Mouse (Mus musculus): ENCODE measurements around the gene Arsa.

The Arsa gene

DNA sequence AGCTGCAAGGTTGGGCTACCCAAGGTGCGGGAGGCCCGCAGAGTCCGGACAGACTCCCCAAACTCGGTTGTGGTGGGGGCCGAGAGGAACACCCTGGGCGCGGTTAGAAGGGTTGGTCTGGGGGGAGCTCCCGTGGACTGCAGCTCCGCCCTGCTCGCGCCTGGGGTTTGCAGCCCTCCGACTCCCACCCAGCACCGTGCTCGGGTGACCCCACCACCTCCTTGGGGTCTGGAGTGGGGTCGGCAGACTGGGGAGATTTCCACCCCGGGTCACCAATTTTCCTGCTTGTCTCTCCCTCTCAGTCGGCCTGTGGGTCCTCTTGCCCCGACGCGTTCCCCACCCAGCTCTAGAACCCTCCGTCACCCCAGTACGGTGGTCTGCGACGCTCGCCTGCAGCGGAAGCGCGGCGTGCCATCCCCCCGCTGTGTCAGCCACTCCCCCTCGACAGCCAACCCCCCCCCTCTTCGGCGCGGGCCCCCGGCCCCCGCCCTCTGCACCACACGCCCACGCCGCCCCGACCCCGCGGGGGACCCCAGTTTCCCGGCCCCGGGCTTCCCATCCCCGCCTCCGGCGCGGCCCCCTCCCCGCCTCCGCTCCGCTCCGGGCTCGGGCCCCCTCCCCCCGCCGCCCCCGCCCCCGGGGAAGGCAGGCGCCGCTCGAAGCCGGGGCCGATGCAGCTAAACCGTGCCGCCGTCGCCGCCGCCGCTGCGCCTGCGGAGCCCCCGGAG is 21.9 kb upstream of the Arsa start, which contains the start of gene Shank3:
TSS of gene Shank3 (plus strand) at position 663 of the 728 bp plus-strand sequence.
- peak within 1 kb of the TSS; percentile 91 for H3K4me3 ChIP-seq (replicated peaks; ENCODE audit: low read length)
- peaks cover 55% of the 10 kb centered on the region for H3K27me3 ChIP-seq (ENCODE audit: insufficient read depth, low read length)
- H3K36me3 ChIP-seq (ENCODE audit: insufficient read depth, low read length) = peaks cover 12% of the 10 kb centered on the region
- peaks cover 56% of the 10 kb centered on the region for H3K4me1 ChIP-seq (replicated peaks; ENCODE audit: low read depth, low read length)
- H3K9me3 ChIP-seq (ENCODE audit: low read length) = no peaks in the 10 kb centered on the region
- TF ChIP-seq CTCF (conservative IDR thresholded peaks at IDR 0.05; ENCODE audit: low read length) (no peak), POU5F1 (IDR thresholded peaks at IDR 0.05; ENCODE audit: borderline replicate concordance, low read length) (no peak), NANOG (IDR thresholded peaks at IDR 0.05; ENCODE audit: borderline replicate concordance, low read length) (no peak)

DNA sequence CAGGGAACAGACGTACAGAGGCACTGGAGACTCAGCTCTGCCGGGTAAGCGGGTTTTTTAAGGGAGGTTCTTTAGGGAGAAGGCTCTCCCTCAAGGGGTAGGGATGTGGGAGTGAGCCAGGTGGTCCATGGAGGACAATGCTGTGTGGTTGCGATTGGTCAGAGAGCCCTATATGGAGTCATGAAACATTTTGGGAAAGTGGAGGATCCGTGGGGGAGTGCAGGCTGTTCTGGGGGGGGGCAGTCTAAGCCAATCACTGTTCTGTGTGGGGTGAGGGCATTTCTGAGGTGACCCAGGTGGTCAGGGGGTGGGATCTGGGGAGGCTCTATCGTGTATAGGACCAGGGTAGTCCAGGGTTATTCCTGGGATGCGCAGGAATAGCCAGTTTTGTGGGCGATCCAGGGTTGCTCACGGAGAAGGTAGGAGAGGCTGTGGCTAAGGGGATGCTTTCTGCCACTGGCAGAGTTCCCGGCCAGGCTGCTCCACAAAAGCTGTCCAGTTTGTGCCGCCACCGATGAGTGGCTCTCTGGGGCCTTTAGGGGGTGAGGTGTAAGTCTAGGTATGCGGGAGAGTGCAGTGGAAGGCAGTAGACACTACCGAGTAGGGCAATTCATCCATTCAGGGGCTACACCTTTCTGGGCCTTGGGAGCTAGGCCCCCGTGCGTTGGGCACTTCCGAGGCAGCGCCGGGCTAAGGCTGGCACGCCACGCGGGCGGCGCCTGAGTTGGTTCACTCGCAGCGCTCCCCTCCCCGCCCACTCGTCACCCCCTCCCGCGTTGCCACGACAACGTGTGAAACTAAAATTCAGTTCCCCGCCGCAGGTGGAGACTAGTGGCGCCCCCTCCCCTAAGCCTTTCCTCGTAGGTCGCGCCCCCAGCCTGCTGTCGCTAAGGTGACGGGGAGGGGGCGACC is 21.1 kb upstream of the Arsa start:
- Histone ChIP-seq H3K4me1 (replicated peaks; ENCODE audit: low read depth, low read length) (peaks cover 51% of the 10 kb centered on the region), H3K27me3 (ENCODE audit: insufficient read depth, low read length) (peaks cover 55% of the 10 kb centered on the region), H3K4me3 (replicated peaks; ENCODE audit: low read length) (peak overlapping the region; percentile 80), H3K36me3 (ENCODE audit: insufficient read depth, low read length) (peaks cover 4% of the 10 kb centered on the region; the same call in 1 of the 2 replicates), H3K9me3 (ENCODE audit: low read length) (no peaks in the 10 kb centered on the region)
- TF ChIP-seq NANOG (IDR thresholded peaks at IDR 0.05; ENCODE audit: borderline replicate concordance, low read length) = no peak
- no peak for TF ChIP-seq POU5F1 (IDR thresholded peaks at IDR 0.05; ENCODE audit: borderline replicate concordance, low read length)
- TF ChIP-seq CTCF (conservative IDR thresholded peaks at IDR 0.05; ENCODE audit: low read length) = no peak

- Histone ChIP-seq H3K4me3 (replicated peaks; ENCODE audit: low read length) (peak overlapping the region; percentile 80), H3K36me3 (ENCODE audit: insufficient read depth, low read length) (no peaks in the 10 kb centered on the region), H3K27me3 (ENCODE audit: insufficient read depth, low read length) (peaks cover 54% of the 10 kb centered on the region), H3K4me1 (replicated peaks; ENCODE audit: low read depth, low read length) (peaks cover 47% of the 10 kb centered on the region), H3K9me3 (ENCODE audit: low read length) (no peaks in the 10 kb centered on the region)
- TF ChIP-seq POU5F1 (IDR thresholded peaks at IDR 0.05; ENCODE audit: borderline replicate concordance, low read length) = no peak
- no peak for TF ChIP-seq NANOG (IDR thresholded peaks at IDR 0.05; ENCODE audit: borderline replicate concordance, low read length)
- TF ChIP-seq CTCF (conservative IDR thresholded peaks at IDR 0.05; ENCODE audit: low read length) = no peak
Measured at GRCm38 (mm10) chr15:89497391-89498048, 20.3 kb upstream of the Arsa start.

DNA sequence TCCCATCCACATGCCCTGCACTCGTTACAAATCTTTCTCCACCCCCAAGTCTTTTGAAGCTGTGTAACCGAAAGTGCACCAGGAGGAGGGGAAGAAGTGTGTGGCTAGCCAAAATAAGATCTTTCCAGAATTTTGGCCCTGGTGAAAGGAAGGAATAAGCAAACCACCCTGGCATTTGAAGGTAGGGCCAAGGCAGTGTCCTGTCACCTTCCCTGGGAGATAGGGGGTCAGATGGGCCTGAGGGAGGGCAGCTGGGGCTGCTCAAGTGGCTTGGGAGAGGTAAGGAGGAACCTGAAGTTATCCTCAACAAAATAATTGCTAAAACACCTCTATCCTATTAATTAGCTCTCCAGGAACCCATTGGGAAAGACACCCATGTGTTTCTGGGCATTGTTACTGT is 19.6 kb upstream of the Arsa start:
- H3K4me1 ChIP-seq (replicated peaks; ENCODE audit: low read depth, low read length) = peaks cover 47% of the 10 kb centered on the region
- H3K27me3 ChIP-seq (ENCODE audit: insufficient read depth, low read length) = peaks cover 49% of the 10 kb centered on the region
- H3K4me3 ChIP-seq (replicated peaks; ENCODE audit: low read length) = no peak overlapping the region
- H3K9me3 ChIP-seq (ENCODE audit: low read length) = no peaks in the 10 kb centered on the region
- no peaks in the 10 kb centered on the region for H3K36me3 ChIP-seq (ENCODE audit: insufficient read depth, low read length)
- no peak for TF ChIP-seq NANOG (IDR thresholded peaks at IDR 0.05; ENCODE audit: borderline replicate concordance, low read length)
- TF ChIP-seq POU5F1 (IDR thresholded peaks at IDR 0.05; ENCODE audit: borderline replicate concordance, low read length) = no peak
- no peak for TF ChIP-seq CTCF (conservative IDR thresholded peaks at IDR 0.05; ENCODE audit: low read length)

DNA sequence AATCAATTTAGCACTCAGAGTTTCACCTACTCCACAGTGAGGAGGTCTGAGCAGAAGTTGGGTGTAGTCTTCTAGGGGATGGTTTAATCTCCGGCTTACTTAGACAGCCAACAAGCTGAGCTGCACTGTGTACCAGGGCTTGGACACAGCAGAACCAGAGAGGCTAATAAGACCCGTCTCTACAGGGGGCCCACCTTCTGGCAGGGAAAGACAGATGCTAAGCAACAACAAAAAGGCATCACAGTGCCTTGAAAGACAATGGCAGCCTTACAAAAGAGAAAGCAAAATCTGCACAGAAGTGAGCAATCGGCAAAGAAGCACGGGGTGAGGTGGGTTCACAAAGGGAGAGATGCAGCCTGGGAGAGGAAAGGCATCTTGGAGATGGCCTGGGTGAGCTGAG is 18.9 kb upstream of the Arsa start:
- Histone ChIP-seq H3K9me3 (ENCODE audit: low read length) (no peaks in the 10 kb centered on the region), H3K4me3 (replicated peaks; ENCODE audit: low read length) (no peak overlapping the region), H3K4me1 (replicated peaks; ENCODE audit: low read depth, low read length) (peaks cover 44% of the 10 kb centered on the region), H3K27me3 (ENCODE audit: insufficient read depth, low read length) (peaks cover 47% of the 10 kb centered on the region), H3K36me3 (ENCODE audit: insufficient read depth, low read length) (no peaks in the 10 kb centered on the region)
- TF ChIP-seq NANOG (IDR thresholded peaks at IDR 0.05; ENCODE audit: borderline replicate concordance, low read length) (no peak), CTCF (conservative IDR thresholded peaks at IDR 0.05; ENCODE audit: low read length) (no peak), POU5F1 (IDR thresholded peaks at IDR 0.05; ENCODE audit: borderline replicate concordance, low read length) (no peak)

GRCm38 (mm10) chr15:89494970-89495369 is 17.7 kb upstream of the Arsa start:
- no peak overlapping the region for H3K4me3 ChIP-seq (replicated peaks; ENCODE audit: low read length)
- H3K36me3 ChIP-seq (ENCODE audit: insufficient read depth, low read length) = no peaks in the 10 kb centered on the region
- no peaks in the 10 kb centered on the region for H3K9me3 ChIP-seq (ENCODE audit: low read length)
- H3K27me3 ChIP-seq (ENCODE audit: insufficient read depth, low read length) = peaks cover 41% of the 10 kb centered on the region
- TF ChIP-seq CTCF (conservative IDR thresholded peaks at IDR 0.05; ENCODE audit: low read length) (peak; percentile 64), POU5F1 (IDR thresholded peaks at IDR 0.05; ENCODE audit: borderline replicate concordance, low read length) (no peak)
- peaks cover 37% of the 10 kb centered on the region for H3K4me1 ChIP-seq (replicated peaks; ENCODE audit: low read depth, low read length)

DNA sequence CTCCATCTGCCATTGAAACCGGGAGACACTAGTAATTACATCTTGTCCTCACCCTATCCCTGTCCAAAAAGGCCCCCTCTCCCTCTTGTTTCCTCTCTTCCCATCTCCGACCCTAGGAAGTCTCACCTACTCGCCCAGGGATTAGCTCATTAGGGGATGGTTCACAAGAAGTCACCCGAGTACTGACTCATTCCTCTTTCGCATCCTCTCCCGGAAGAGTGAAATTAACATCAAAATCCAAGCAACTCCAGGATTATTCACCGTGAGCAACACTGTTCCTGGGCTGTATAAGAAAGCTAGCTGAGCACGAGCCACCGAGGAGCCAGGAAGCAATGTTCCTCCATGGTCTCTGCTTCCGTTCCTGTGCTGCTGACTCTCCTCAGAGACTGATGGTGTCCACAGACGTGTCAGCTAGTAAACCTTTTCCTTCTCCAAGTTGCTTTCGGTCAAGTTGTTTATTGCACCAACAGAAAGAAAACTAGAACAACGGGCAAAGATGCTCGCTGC is 11.4 kb upstream of the Arsa start:
- no peaks in the 10 kb centered on the region for H3K9me3 ChIP-seq (ENCODE audit: low read length)
- no peaks in the 10 kb centered on the region for H3K36me3 ChIP-seq (ENCODE audit: insufficient read depth, low read length)
- peaks cover 26% of the 10 kb centered on the region for H3K4me1 ChIP-seq (replicated peaks; ENCODE audit: low read depth, low read length)
- TF ChIP-seq NANOG (IDR thresholded peaks at IDR 0.05; ENCODE audit: borderline replicate concordance, low read length) = no peak
- TF ChIP-seq CTCF (conservative IDR thresholded peaks at IDR 0.05; ENCODE audit: low read length) = no peak
- TF ChIP-seq POU5F1 (IDR thresholded peaks at IDR 0.05; ENCODE audit: borderline replicate concordance, low read length) = no peak
- H3K4me3 ChIP-seq (replicated peaks; ENCODE audit: low read length) = peak overlapping the region; percentile 62; the same call in 1 of the 2 replicates
- H3K27me3 ChIP-seq (ENCODE audit: insufficient read depth, low read length) = peaks cover 12% of the 10 kb centered on the region; the same call in 1 of the 2 replicates

- Histone ChIP-seq H3K4me1 (replicated peaks; ENCODE audit: low read depth, low read length) (peaks cover 26% of the 10 kb centered on the region), H3K4me3 (replicated peaks; ENCODE audit: low read length) (peak overlapping the region; percentile 62), H3K27me3 (ENCODE audit: insufficient read depth, low read length) (peaks cover 12% of the 10 kb centered on the region; the same call in 1 of the 2 replicates), H3K36me3 (ENCODE audit: insufficient read depth, low read length) (no peaks in the 10 kb centered on the region), H3K9me3 (ENCODE audit: low read length) (no peaks in the 10 kb centered on the region)
- TF ChIP-seq CTCF (conservative IDR thresholded peaks at IDR 0.05; ENCODE audit: low read length) = no peak
- no peak for TF ChIP-seq POU5F1 (IDR thresholded peaks at IDR 0.05; ENCODE audit: borderline replicate concordance, low read length)
- TF ChIP-seq NANOG (IDR thresholded peaks at IDR 0.05; ENCODE audit: borderline replicate concordance, low read length) = no peak
Measured at GRCm38 (mm10) chr15:89488182-89488581, 11.0 kb upstream of the Arsa start.

All from E14TG2a.4 (cell line).